Mouse (Mus musculus) heart, adult 2 months (tissue): ENCODE results near the gene Hes2.

ENCODE experiments used
- CTCF ChIP-seq: fragments of 200-600 bp; IDR thresholded peaks from 2 replicates; pipeline ENCODE4 v1.8.1; 2022; ENCODE audit warnings: antibody characterized with exemption, mild to moderate bottlenecking, moderate library complexity
- EP300 ChIP-seq: fragments of 200-500 bp; IDR thresholded peaks from 2 replicates; pipeline ENCODE4 v1.6.1; 2011; ENCODE audit warnings: low read depth, low read length, control low read depth; ENCODE audit not compliant: insufficient read depth
- POLR2A ChIP-seq: fragments of 200-500 bp; IDR thresholded peaks from 2 replicates; pipeline ENCODE4 v1.6.1; 2011; ENCODE audit warnings: mild to moderate bottlenecking, low read depth, low read length, control low read depth; ENCODE audit not compliant: insufficient read depth

DNA sequence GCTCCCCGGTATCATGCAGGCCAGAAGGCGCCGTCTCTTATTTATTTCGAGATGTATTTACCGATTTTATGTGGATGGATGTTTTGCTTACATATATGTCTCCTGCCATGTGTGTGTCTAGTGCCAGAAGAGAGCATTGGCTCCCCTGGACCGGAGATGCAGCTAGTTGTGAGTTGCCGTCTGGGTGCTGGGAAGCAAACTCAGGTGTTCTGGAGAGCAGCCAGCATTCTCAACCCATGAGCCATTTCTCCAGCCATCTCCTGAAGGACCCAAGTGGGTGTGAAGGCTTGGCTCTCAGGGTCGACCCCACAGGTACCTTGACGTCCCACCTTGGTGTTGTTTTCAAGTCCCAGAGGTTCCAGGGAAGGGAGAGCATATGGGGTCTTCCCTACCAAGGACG, 23.5 kb downstream of the Hes2 start:
- no peak for TF ChIP-seq POLR2A
- no peak for TF ChIP-seq CTCF
- no peak for TF ChIP-seq EP300
